Mouse (Mus musculus) intestine, embryonic 16.5 days (tissue): ENCODE measurements around the gene Stmn1. TPM values are rescaled to one million over a fixed set of nuclear protein-coding genes. Genes with fewer than 3 reads are reported as not detected.
A peak's percentile ranks its signal among the peaks of the same experiment; 100 is the strongest.

Experiments used
- ATAC-seq: fragments of 200-750 bp; cut with Nextera tagmentation; 2 replicates; pipeline ENCODE4 v1.8.0; 2017; ENCODE audit warnings: moderate TSS enrichment, moderate library complexity
- H3K27ac ChIP-seq: fragments of 300-500 bp; sonication (generic); 2 replicates; pipeline ENCODE4 v1.5.1; 2014; ENCODE audit warnings: mild to moderate bottlenecking, low read length
- H3K27me3 ChIP-seq: fragments of 300-500 bp; sonication (generic); replicated peaks from 2 replicates; pipeline ENCODE4 v1.6.1; 2014; ENCODE audit warnings: low read length, control low read depth, mixed read lengths; ENCODE audit not compliant: control insufficient read depth, insufficient read depth
- H3K36me3 ChIP-seq: fragments of 300-500 bp; sonication (generic); 2 replicates; pipeline ENCODE4 v1.6.1; 2014; ENCODE audit warnings: low read length, control low read depth; ENCODE audit not compliant: control insufficient read depth, insufficient read depth
- H3K4me1 ChIP-seq: fragments of 300-500 bp; sonication (generic); 2 replicates; pipeline ENCODE4 v1.6.1; 2014; ENCODE audit warnings: low read length, control low read depth, mixed read lengths; ENCODE audit not compliant: control insufficient read depth, insufficient read depth
- H3K4me2 ChIP-seq: fragments of 300-500 bp; sonication (generic); 2 replicates; pipeline ENCODE4 v1.6.1; 2014; ENCODE audit warnings: low read depth, low read length, control low read depth
- H3K4me3 ChIP-seq: fragments of 300-500 bp; sonication (generic); 2 replicates; pipeline ENCODE4 v1.5.1; 2014; ENCODE audit warnings: mild to moderate bottlenecking, low read length
- H3K9ac ChIP-seq: fragments of 300-500 bp; sonication (generic); 2 replicates; pipeline ENCODE4 v1.6.1; 2014; ENCODE audit warnings: low read depth, low read length
- H3K9me3 ChIP-seq: fragments of 300-500 bp; sonication (generic); 2 replicates; pipeline ENCODE4 v1.6.1; 2016; ENCODE audit warnings: low read length, control low read depth; ENCODE audit not compliant: control insufficient read depth
- WGBS: fragments of 180-500 bp; shearing (Covaris S2); extraction: QIAGEN DNeasy Blood & Tissue Kit; methylation state at CpG from one replicate; pipeline ENCODE4 v1.1.7; 2014; 5-methylcytosine and 5-hydroxymethylcytosine counted together
- polyA plus RNA-seq: library from polyadenylated mRNA; unstranded; fragments of >200 nt; fragmentation: Nextera tagmentation; extraction: Ambion mirVana; gene quantifications from 2 replicates; pipeline ENCODE4 v1.2.1, GENCODE M21; 2015

Stmn1 gene
- polyA plus RNA-seq, 1 experiment from 2014 or later = 1,127 TPM

GRCm38 (mm10) chr4:134439919-134440318 lies 28.2 kb upstream of the Stmn1 start:
- Histone ChIP-seq H3K36me3 (no peaks in the 10 kb centered on the region), H3K4me2 (no peak overlapping the region), H3K4me1 (no peaks in the 10 kb centered on the region), H3K27ac (no peak overlapping the region), H3K9ac (no peak overlapping the region), H3K9me3 (no peaks in the 10 kb centered on the region), H3K27me3 (no peaks in the 10 kb centered on the region), H3K4me3 (no peak overlapping the region)
- no peak for ATAC-seq
- WGBS = 79% methylated on average over 4 of the region's 4 CpGs

- Histone ChIP-seq H3K27me3 (no peaks in the 10 kb centered on the region), H3K36me3 (no peaks in the 10 kb centered on the region), H3K4me3 (no peak overlapping the region), H3K9me3 (no peaks in the 10 kb centered on the region), H3K4me1 (no peaks in the 10 kb centered on the region), H3K27ac (no peak overlapping the region), H3K4me2 (no peak overlapping the region), H3K9ac (no peak overlapping the region)
- no peak for ATAC-seq
- WGBS = 81% methylated on average over 4 of the region's 4 CpGs
Observed at GRCm38 (mm10) chr4:134442216-134442615, 25.9 kb upstream of the Stmn1 start.

GRCm38 (mm10) chr4:134443589-134443988 lies 24.5 kb upstream of the Stmn1 start:
- H3K9me3 ChIP-seq = no peaks in the 10 kb centered on the region
- 40% methylated on average over 7 of the region's 7 CpGs for WGBS
- H3K27ac ChIP-seq = no peak overlapping the region
- no peaks in the 10 kb centered on the region for H3K36me3 ChIP-seq
- no peaks in the 10 kb centered on the region for H3K4me1 ChIP-seq
- no peak overlapping the region for H3K9ac ChIP-seq
- no peak overlapping the region for H3K4me2 ChIP-seq
- no peak overlapping the region for H3K4me3 ChIP-seq
- no peaks in the 10 kb centered on the region for H3K27me3 ChIP-seq
- ATAC-seq = no peak

GRCm38 (mm10) chr4:134444949-134445348 lies 23.2 kb upstream of the Stmn1 start:
- no peak for ATAC-seq
- H3K4me3 ChIP-seq = no peak overlapping the region
- H3K36me3 ChIP-seq = no peaks in the 10 kb centered on the region
- peaks cover 1% of the 10 kb centered on the region; the same call in 1 of the 2 replicates for H3K4me1 ChIP-seq
- H3K27ac ChIP-seq = no peak overlapping the region
- no peaks in the 10 kb centered on the region for H3K9me3 ChIP-seq
- 50% methylated on average over 7 of the region's 7 CpGs for WGBS
- no peak overlapping the region for H3K4me2 ChIP-seq
- H3K27me3 ChIP-seq = no peaks in the 10 kb centered on the region
- no peak overlapping the region for H3K9ac ChIP-seq

GRCm38 (mm10) chr4:134445489-134445888 lies 22.6 kb upstream of the Stmn1 start:
- Histone ChIP-seq H3K4me1 (peaks cover 5% of the 10 kb centered on the region; the same call in 1 of the 2 replicates), H3K4me2 (no peak overlapping the region), H3K27me3 (no peaks in the 10 kb centered on the region), H3K27ac (no peak overlapping the region), H3K36me3 (no peaks in the 10 kb centered on the region), H3K4me3 (no peak overlapping the region), H3K9ac (no peak overlapping the region), H3K9me3 (no peaks in the 10 kb centered on the region)
- no peak for ATAC-seq
- 50% methylated on average over 1 of the region's 1 CpGs for WGBS

GRCm38 (mm10) chr4:134447966-134448365 lies 20.2 kb upstream of the Stmn1 start:
- Histone ChIP-seq H3K9me3 (no peaks in the 10 kb centered on the region), H3K4me1 (peaks cover 8% of the 10 kb centered on the region; the same call in 1 of the 2 replicates), H3K27ac (no peak overlapping the region), H3K4me3 (no peak overlapping the region), H3K4me2 (no peak overlapping the region), H3K27me3 (no peaks in the 10 kb centered on the region), H3K36me3 (no peaks in the 10 kb centered on the region), H3K9ac (no peak overlapping the region)
- WGBS = 44% methylated on average over 23 of the region's 23 CpGs
- ATAC-seq = no peak

- Histone ChIP-seq H3K36me3 (no peaks in the 10 kb centered on the region), H3K27ac (no peak overlapping the region), H3K9me3 (no peaks in the 10 kb centered on the region), H3K4me3 (no peak overlapping the region), H3K4me1 (peaks cover 8% of the 10 kb centered on the region; the same call in 1 of the 2 replicates), H3K4me2 (no peak overlapping the region), H3K27me3 (peaks cover 8% of the 10 kb centered on the region; the same call in 1 of the 2 replicates), H3K9ac (no peak overlapping the region)
- 51% methylated on average over 13 of the region's 13 CpGs for WGBS
- no peak for ATAC-seq
Observed at GRCm38 (mm10) chr4:134449595-134450391, 18.3 kb upstream of the Stmn1 start.

GRCm38 (mm10) chr4:134450392-134451195 lies 17.5 kb upstream of the Stmn1 start:
- Histone ChIP-seq H3K4me3 (no peak overlapping the region), H3K27me3 (peaks cover 8% of the 10 kb centered on the region; the same call in 1 of the 2 replicates), H3K36me3 (no peaks in the 10 kb centered on the region), H3K4me2 (0 out of 2 replicates have a peak overlapping the region, but pooled peaks have one; percentile 1), H3K27ac (no peak overlapping the region), H3K9me3 (no peaks in the 10 kb centered on the region), H3K9ac (no peak overlapping the region), H3K4me1 (peaks cover 14% of the 10 kb centered on the region)
- WGBS = 30% methylated on average over 20 of the region's 20 CpGs
- ATAC-seq = no peak

- H3K4me3 ChIP-seq = no peak overlapping the region
- no peak overlapping the region for H3K4me2 ChIP-seq
- 55% methylated on average over 9 of the region's 9 CpGs for WGBS
Observed at GRCm38 (mm10) chr4:134451484-134451883, 16.6 kb upstream of the Stmn1 start.

More at GRCm38 (mm10) chr4:134451484-134451883, 16.6 kb upstream of the Stmn1 start:
- no peak overlapping the region for H3K9ac ChIP-seq
- no peak for ATAC-seq
- no peak overlapping the region for H3K27ac ChIP-seq
- H3K27me3 ChIP-seq = peaks cover 8% of the 10 kb centered on the region; the same call in 1 of the 2 replicates
- H3K4me1 ChIP-seq = peaks cover 14% of the 10 kb centered on the region
- H3K36me3 ChIP-seq = no peaks in the 10 kb centered on the region
- no peaks in the 10 kb centered on the region for H3K9me3 ChIP-seq
